ENCODE assay signal across 22 mouse cellular contexts in genomic region chr12:99933630-99934029, GRCm38 (mm10). TPM values are rescaled to one million over a fixed set of nuclear protein-coding genes. Genes with fewer than 3 reads are reported as not detected.
"Had no signal": no experiment of that assay in that cellular context is flagged by ENCODE, and none has a peak within 500 bp of the region (broad histone marks: within the 10 kb centered on the region; RNA-seq: fewer than 3 reads in every experiment).

No protein-coding gene starts in this region.

- ATAC-seq: hindbrain, embryonic 16.5 days; liver, embryonic 12.5 days had no signal

- H3K4me2 ChIP-seq: hindbrain, embryonic 13.5 days; limb, embryonic 13.5 days; liver, embryonic 12.5 days; liver, embryonic 15.5 days; midbrain, embryonic 11.5 days; neural tube, embryonic 12.5 days; neural tube, embryonic 15.5 days; stomach, embryonic 15.5 days had no signal

- H3K4me3 ChIP-seq: hindbrain, embryonic 13.5 days; limb, embryonic 10.5 days; limb, embryonic 13.5 days; liver, embryonic 12.5 days; liver, embryonic 15.5 days; neural tube, embryonic 12.5 days; neural tube, embryonic 15.5 days; stomach, embryonic 15.5 days had no signal

- H3K9me3 ChIP-seq: hindbrain, embryonic 13.5 days; limb, embryonic 10.5 days; limb, embryonic 13.5 days; liver, embryonic 12.5 days; liver, embryonic 15.5 days; neural tube, embryonic 12.5 days; neural tube, embryonic 15.5 days; stomach, embryonic 15.5 days had no signal

- H3K4me1 ChIP-seq: hindbrain, embryonic 13.5 days; limb, embryonic 10.5 days; limb, embryonic 13.5 days; liver, embryonic 12.5 days; liver, embryonic 15.5 days; neural tube, embryonic 12.5 days; neural tube, embryonic 15.5 days; stomach, embryonic 15.5 days had no signal

- H3K27me3 ChIP-seq: hindbrain, embryonic 13.5 days; limb, embryonic 13.5 days; liver, embryonic 12.5 days; liver, embryonic 15.5 days; neural tube, embryonic 12.5 days; neural tube, embryonic 15.5 days; stomach, embryonic 15.5 days had no signal

- H3K9ac ChIP-seq: hindbrain, embryonic 13.5 days; limb, embryonic 13.5 days; liver, embryonic 12.5 days; liver, embryonic 15.5 days; neural tube, embryonic 12.5 days; neural tube, embryonic 15.5 days; stomach, embryonic 15.5 days had no signal

- DNase-seq: kidney, adult 11 months; kidney, adult 9 months; kidney, postnatal 10 days; kidney, postnatal 4 days; liver; lung, postnatal 4 days; midbrain, embryonic 14.5 days; right cerebral cortex, adult 18-20 months; right cerebral cortex, postnatal 14 days; right cerebral cortex, postnatal 4 days; thymus, postnatal 25 days had no signal

- H3K36me3 ChIP-seq: liver, embryonic 15.5 days had no signal

- H3K27ac ChIP-seq: hindbrain, embryonic 13.5 days; limb, embryonic 10.5 days; limb, embryonic 13.5 days; liver, embryonic 12.5 days; liver, embryonic 15.5 days; neural tube, embryonic 12.5 days; neural tube, embryonic 15.5 days; stomach, embryonic 15.5 days had no signal

RNA-seq across cellular contexts. Expression of gene Kcnk13, which starts 30.7 kb away (rescaled TPM):
- total RNA-seq: megakaryocyte-erythroid progenitor cell, adult 5-6 weeks had no signal
